Mouse (Mus musculus): ENCODE measurements around the gene Olfr51. TPM values are rescaled to one million over a fixed set of nuclear protein-coding genes. Genes with fewer than 3 reads are reported as not detected.
"Not testable (repeated sequence)": the region's sequence is repeated elsewhere in the genome, so short reads cannot be mapped to it uniquely, and the experiment has no call there.

Olfr51 gene
- polyA plus RNA-seq (2012; ENCODE audit: insufficient read depth, insufficient read length, low replicate concordance, missing spikeins): not detected in 2 replicates

- WGBS: 76% methylated on average over 5 of the region's 5 CpGs
- no peak for TF ChIP-seq POLR2A (IDR thresholded peaks at IDR 0.05; ENCODE audit: insufficient read depth, low read depth, low read length)
- no peak for TF ChIP-seq CTCF (IDR thresholded peaks at IDR 0.05; ENCODE audit: insufficient read depth, low read depth, low read length)
- H3K4me3 ChIP-seq (ENCODE audit: insufficient read depth, low read depth, low read length): no peak within 1 kb of the TSS
- H3K27ac ChIP-seq (ENCODE audit: insufficient read depth, low read depth, low read length): no peak within 1 kb of the TSS
- H3K4me1 ChIP-seq (ENCODE audit: control insufficient read depth, insufficient read depth, low read length): no peaks in the 10 kb centered on the region
These were observed at the start of gene Olfr51 for GRCm38 (mm10) chr11:51003296-51003695. Gene Olfr51 (plus strand): TSS chr11:51003596.

GRCm38 (mm10) chr11:50953665-50954064, 49.7 kb upstream of the Olfr51 start, which contains the start of gene Prop1:
Gene Prop1 (minus strand): TSS chr11:50953765.
- H3K4me1 ChIP-seq (ENCODE audit: control insufficient read depth, insufficient read depth, low read length): peaks cover 11% of the 10 kb centered on the region
- 72% methylated on average over 6 of the region's 6 CpGs for WGBS
- H3K4me3 ChIP-seq (ENCODE audit: insufficient read depth, low read depth, low read length): no peak within 1 kb of the TSS
- TF ChIP-seq POLR2A (IDR thresholded peaks at IDR 0.05; ENCODE audit: insufficient read depth, low read depth, low read length) (no peak), CTCF (IDR thresholded peaks at IDR 0.05; ENCODE audit: insufficient read depth, low read depth, low read length) (no peak)
- H3K27ac ChIP-seq (ENCODE audit: insufficient read depth, low read depth, low read length): no peak within 1 kb of the TSS

GRCm38 (mm10) chr11:50964886-50965285, 38.5 kb upstream of the Olfr51 start:
- no peak overlapping the region for H3K4me3 ChIP-seq (ENCODE audit: insufficient read depth, low read depth, low read length)
- no peak for TF ChIP-seq POLR2A (IDR thresholded peaks at IDR 0.05; ENCODE audit: insufficient read depth, low read depth, low read length)
- TF ChIP-seq CTCF (IDR thresholded peaks at IDR 0.05; ENCODE audit: insufficient read depth, low read depth, low read length): no peak
- no peak overlapping the region for H3K27ac ChIP-seq (ENCODE audit: insufficient read depth, low read depth, low read length)
- WGBS: 88% methylated on average over 2 of the region's 2 CpGs
- no peaks in the 10 kb centered on the region for H3K4me1 ChIP-seq (ENCODE audit: control insufficient read depth, insufficient read depth, low read length)

GRCm38 (mm10) chr11:50966230-50966629, 37.2 kb upstream of the Olfr51 start, which contains the start of gene Olfr1378:
Gene Olfr1378 (plus strand): TSS chr11:50966530.
- Histone ChIP-seq H3K4me1 (ENCODE audit: control insufficient read depth, insufficient read depth, low read length) (no peaks in the 10 kb centered on the region), H3K4me3 (ENCODE audit: insufficient read depth, low read depth, low read length) (no peak within 1 kb of the TSS), H3K27ac (ENCODE audit: insufficient read depth, low read depth, low read length) (no peak within 1 kb of the TSS)
- TF ChIP-seq CTCF (IDR thresholded peaks at IDR 0.05; ENCODE audit: insufficient read depth, low read depth, low read length) (no peak), POLR2A (IDR thresholded peaks at IDR 0.05; ENCODE audit: insufficient read depth, low read depth, low read length) (no peak)
- 87% methylated on average over 11 of the region's 11 CpGs for WGBS

GRCm38 (mm10) chr11:50977216-50977615, 26.2 kb upstream of the Olfr51 start:
- WGBS: 72% methylated on average over 4 of the region's 4 CpGs
- Histone ChIP-seq H3K4me3 (ENCODE audit: insufficient read depth, low read depth, low read length) (no peak overlapping the region), H3K4me1 (ENCODE audit: control insufficient read depth, insufficient read depth, low read length) (no peaks in the 10 kb centered on the region), H3K27ac (ENCODE audit: insufficient read depth, low read depth, low read length) (no peak overlapping the region)
- no peak for TF ChIP-seq POLR2A (IDR thresholded peaks at IDR 0.05; ENCODE audit: insufficient read depth, low read depth, low read length)

GRCm38 (mm10) chr11:50981667-50982066, 21.7 kb upstream of the Olfr51 start, which contains the start of gene Olfr1377:
Gene Olfr1377 (plus strand): TSS chr11:50981967.
- H3K27ac ChIP-seq (ENCODE audit: insufficient read depth, low read depth, low read length): no peak within 1 kb of the TSS
- no peaks in the 10 kb centered on the region for H3K4me1 ChIP-seq (ENCODE audit: control insufficient read depth, insufficient read depth, low read length)
- no peak for TF ChIP-seq CTCF (IDR thresholded peaks at IDR 0.05; ENCODE audit: insufficient read depth, low read depth, low read length)
- no peak for TF ChIP-seq POLR2A (IDR thresholded peaks at IDR 0.05; ENCODE audit: insufficient read depth, low read depth, low read length)
- 54% methylated on average over 5 of the region's 5 CpGs for WGBS
- H3K4me3 ChIP-seq (ENCODE audit: insufficient read depth, low read depth, low read length): no peak within 1 kb of the TSS

- no peak overlapping the region for H3K27ac ChIP-seq (ENCODE audit: insufficient read depth, low read depth, low read length)
- no peaks in the 10 kb centered on the region for H3K4me1 ChIP-seq (ENCODE audit: control insufficient read depth, insufficient read depth, low read length)
- H3K4me3 ChIP-seq (ENCODE audit: insufficient read depth, low read depth, low read length): no peak overlapping the region
- 37% methylated on average over 5 of the region's 5 CpGs for WGBS
- TF ChIP-seq CTCF (IDR thresholded peaks at IDR 0.05; ENCODE audit: insufficient read depth, low read depth, low read length) (no peak), POLR2A (IDR thresholded peaks at IDR 0.05; ENCODE audit: insufficient read depth, low read depth, low read length) (no peak)
These were observed 8.4 kb downstream of the Olfr51 start for GRCm38 (mm10) chr11:51011821-51012220.

GRCm38 (mm10) chr11:51013936-51014335, 10.5 kb downstream of the Olfr51 start, which contains the start of gene Olfr54:
Gene Olfr54 (plus strand): TSS chr11:51014236.
- Histone ChIP-seq H3K4me3 (ENCODE audit: insufficient read depth, low read depth, low read length) (no peak within 1 kb of the TSS), H3K27ac (ENCODE audit: insufficient read depth, low read depth, low read length) (no peak within 1 kb of the TSS), H3K4me1 (ENCODE audit: control insufficient read depth, insufficient read depth, low read length) (no peaks in the 10 kb centered on the region)
- no peak for TF ChIP-seq CTCF (IDR thresholded peaks at IDR 0.05; ENCODE audit: insufficient read depth, low read depth, low read length)
- TF ChIP-seq POLR2A (IDR thresholded peaks at IDR 0.05; ENCODE audit: insufficient read depth, low read depth, low read length): no peak
- WGBS: 56% methylated on average over 1 of the region's 1 CpGs

GRCm38 (mm10) chr11:51016341-51016740, 12.9 kb downstream of the Olfr51 start:
- no peak for TF ChIP-seq CTCF (IDR thresholded peaks at IDR 0.05; ENCODE audit: insufficient read depth, low read depth, low read length)
- no peak for TF ChIP-seq POLR2A (IDR thresholded peaks at IDR 0.05; ENCODE audit: insufficient read depth, low read depth, low read length)
- no peak overlapping the region for H3K27ac ChIP-seq (ENCODE audit: insufficient read depth, low read depth, low read length)
- 57% methylated on average over 2 of the region's 2 CpGs for WGBS
- no peaks in the 10 kb centered on the region for H3K4me1 ChIP-seq (ENCODE audit: control insufficient read depth, insufficient read depth, low read length)
- no peak overlapping the region for H3K4me3 ChIP-seq (ENCODE audit: insufficient read depth, low read depth, low read length)

- 84% methylated on average over 11 of the region's 11 CpGs for WGBS
- not testable (repeated sequence) for H3K4me3 ChIP-seq (ENCODE audit: insufficient read depth, low read depth, low read length); H3K4me1 ChIP-seq (ENCODE audit: control insufficient read depth, insufficient read depth, low read length); H3K27ac ChIP-seq (ENCODE audit: insufficient read depth, low read depth, low read length)
These were observed 23.4 kb downstream of the Olfr51 start for GRCm38 (mm10) chr11:51026811-51027210.

GRCm38 (mm10) chr11:51029381-51029780, 26.0 kb downstream of the Olfr51 start:
- 77% methylated on average over 8 of the region's 8 CpGs for WGBS
- not testable (repeated sequence) for H3K27ac ChIP-seq (ENCODE audit: insufficient read depth, low read depth, low read length); H3K4me3 ChIP-seq (ENCODE audit: insufficient read depth, low read depth, low read length); H3K4me1 ChIP-seq (ENCODE audit: control insufficient read depth, insufficient read depth, low read length)

All from olfactory bulb, adult 2 months (tissue).